Mouse (Mus musculus): Measurements from ENCODE around the gene Gpr101.

Gpr101 gene

DNA sequence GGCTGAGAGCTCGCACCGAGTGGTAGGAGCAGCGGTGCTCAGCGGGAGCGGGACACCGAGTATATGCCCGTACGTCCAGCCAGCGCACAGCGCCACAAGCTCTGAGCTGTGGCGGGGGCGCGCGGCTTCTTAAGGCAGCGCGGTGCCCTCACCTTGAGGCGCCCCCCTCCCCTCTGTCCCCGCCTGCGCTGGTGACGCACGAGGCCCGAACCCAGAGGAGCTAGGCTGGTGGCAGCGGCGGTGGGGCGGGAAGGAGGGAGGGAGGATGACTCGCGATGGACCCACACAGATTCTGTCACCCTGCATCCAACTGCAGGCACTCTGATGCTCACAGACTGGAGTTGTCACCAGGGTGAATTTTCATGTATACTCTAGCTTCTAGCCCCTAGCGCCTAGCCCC, at the start of gene Gpr101:
Gpr101 (minus strand) TSS at position 124 of the 400 bp plus-strand sequence.
- no peak for DNase-seq (ENCODE audit: low read depth)

DNA sequence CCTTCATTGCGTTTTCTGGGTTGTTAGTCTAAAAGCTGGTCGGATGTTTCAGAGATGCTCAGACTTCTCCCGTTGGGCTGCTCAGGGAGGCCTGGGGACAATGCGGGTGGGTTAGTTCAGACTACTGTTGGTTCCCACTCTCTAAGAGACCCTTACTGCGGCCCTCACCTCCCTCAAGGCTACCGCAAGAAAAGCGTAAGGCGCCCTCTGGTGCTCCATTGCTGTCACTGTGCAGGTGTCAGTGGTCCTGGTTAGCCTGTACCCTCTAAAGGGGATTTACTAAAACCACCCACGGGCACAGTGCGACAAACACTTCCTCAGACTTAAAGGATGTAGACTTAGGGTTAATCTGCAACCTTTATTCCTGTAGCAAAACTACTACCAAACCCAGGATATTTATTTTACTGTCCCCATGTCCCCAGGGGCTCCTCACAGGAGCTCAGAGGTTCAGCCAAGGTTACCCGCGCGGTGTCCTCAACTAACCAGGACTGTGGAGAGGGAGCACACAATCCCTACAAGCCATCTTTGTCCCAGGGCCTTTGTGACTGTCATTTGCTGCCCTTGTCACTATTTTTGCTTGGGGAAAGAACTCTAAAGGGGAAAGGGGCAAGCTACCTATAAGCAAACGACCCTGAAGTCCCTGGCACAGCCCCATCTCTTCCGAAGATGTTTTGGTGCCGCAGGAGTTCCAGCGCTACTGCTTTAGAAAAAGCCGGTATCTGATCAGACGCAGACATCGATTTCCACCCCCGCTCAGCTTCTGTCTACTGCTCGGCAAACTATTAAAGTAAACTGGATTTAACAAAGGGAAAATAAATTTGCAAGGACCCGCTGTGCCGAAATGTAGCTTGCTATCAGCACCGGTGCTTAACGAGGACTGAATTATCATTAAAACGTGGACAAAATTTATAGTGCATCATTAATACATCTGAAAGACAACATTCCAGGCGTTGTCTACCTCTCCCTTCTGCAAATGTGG, 17.8 kb upstream of the Gpr101 start:
- no peak for DNase-seq (ENCODE audit: low read depth)

DNA sequence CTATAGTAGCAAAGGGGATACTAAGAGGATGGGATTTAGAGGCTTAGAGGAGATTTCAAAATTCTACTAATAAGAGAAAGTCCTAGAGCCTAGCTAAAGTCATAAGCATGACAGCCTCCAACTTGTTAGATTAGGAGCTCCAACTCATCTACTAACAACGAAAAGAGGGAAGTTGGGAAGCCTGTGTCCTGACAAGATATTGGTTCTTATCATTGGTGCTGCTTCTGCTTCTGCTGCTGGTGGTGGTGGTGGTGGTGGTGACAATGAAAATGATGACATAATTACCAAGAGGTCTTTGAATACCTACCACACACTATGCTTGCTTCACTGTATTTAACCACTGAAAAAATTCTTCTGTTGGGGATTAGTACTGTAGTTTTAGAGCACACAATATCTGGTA, 2.7 kb upstream of the Gpr101 start:
- no peak for DNase-seq (ENCODE audit: low read depth)

Data from naive thymus-derived CD4-positive, alpha-beta T cell, adult 2 months (primary cell).